Mouse (Mus musculus) forebrain, postnatal 0 days (tissue): Measurements from ENCODE around the gene Klhl26. TPM values are rescaled to one million over a fixed set of nuclear protein-coding genes. Genes with fewer than 3 reads are reported as not detected.

Source experiments
- ATAC-seq: fragments of 200-750 bp; cut with Nextera tagmentation; 2 replicates; pipeline ENCODE4 v1.8.0; 2017; ENCODE audit warnings: mild to moderate bottlenecking, moderate library complexity
- DNase-seq: peaks from one replicate; pipeline ENCODE4 v3.0.0-alpha.2; 2015
- H3K27ac ChIP-seq: fragments of 300-500 bp; sonication (generic); 2 replicates; pipeline ENCODE4 v1.5.1; 2014; ENCODE audit warnings: low read depth, mild to moderate bottlenecking, antibody characterized with exemption, low read length, moderate library complexity, mixed read lengths
- H3K27me3 ChIP-seq: fragments of 300-500 bp; sonication (generic); 2 replicates; pipeline ENCODE4 v1.6.1; 2014; ENCODE audit warnings: mild to moderate bottlenecking, low read length, mixed read lengths; ENCODE audit not compliant: insufficient read depth
- H3K36me3 ChIP-seq: fragments of 300-500 bp; sonication (generic); 2 replicates; pipeline ENCODE4 v1.6.1; 2014; ENCODE audit warnings: mild to moderate bottlenecking, moderate library complexity; ENCODE audit not compliant: insufficient read depth
- H3K4me1 ChIP-seq: fragments of 300-500 bp; sonication (generic); 2 replicates; pipeline ENCODE4 v1.6.1; 2014; ENCODE audit warnings: antibody characterized with exemption; ENCODE audit not compliant: insufficient read depth
- H3K4me2 ChIP-seq: fragments of 300-500 bp; sonication (generic); 2 replicates; pipeline ENCODE4 v1.6.1; 2014; ENCODE audit warnings: low read depth, mild to moderate bottlenecking, moderate library complexity
- H3K4me3 ChIP-seq: fragments of 300-500 bp; sonication (generic); 2 replicates; pipeline ENCODE4 v1.5.1; 2014; ENCODE audit warnings: low read depth, low read length, mixed read lengths
- H3K9ac ChIP-seq: fragments of 300-500 bp; sonication (generic); 2 replicates; pipeline ENCODE4 v1.6.1; 2014; ENCODE audit warnings: mild to moderate bottlenecking
- H3K9me3 ChIP-seq: fragments of 300-500 bp; sonication (generic); 2 replicates; pipeline ENCODE4 v1.6.1; 2016; ENCODE audit warnings: low read length
- CTCF ChIP-seq: sonication (generic); IDR thresholded peaks from 2 replicates; pipeline ENCODE4 v1.5.1; 2016; ENCODE audit warnings: antibody characterized with exemption, control low read depth, low read depth
- whole genome bisulfite sequencing: fragments of 180-500 bp; shearing (Covaris S2); extraction: QIAGEN DNeasy Blood & Tissue Kit; methylation state at CpG from one replicate; pipeline ENCODE4 v1.1.7; 2014; 5-methylcytosine and 5-hydroxymethylcytosine counted together
- polyA plus RNA-seq: library from polyadenylated mRNA; unstranded; fragments of >200 nt; fragmentation: Nextera tagmentation; extraction: Ambion mirVana; gene quantifications from 2 replicates; pipeline ENCODE4 v1.2.1, GENCODE M21; 2015
- total RNA-seq: library from RNA; depleted of rRNA; stranded (reverse); fragments of >200 nt; gene quantifications from 2 replicates; pipeline ENCODE4 v1.2.3, GENCODE M21; 2014

Klhl26 gene
- total and polyA plus RNA-seq, 2 experiments from 2014 or later = 34.8 to 35.3 TPM

GRCm38 (mm10) chr8:70438423-70438822 is 38.3 kb downstream of the Klhl26 start:
- peak overlapping the region; percentile 68; the same call in 1 of the 2 replicates for H3K9ac ChIP-seq

GRCm38 (mm10) chr8:70435156-70435555 is 41.6 kb downstream of the Klhl26 start:
- no peak for DNase-seq
- Histone ChIP-seq H3K27ac (no peak overlapping the region), H3K9ac (no peak overlapping the region), H3K4me2 (no peak overlapping the region), H3K9me3 (no peaks in the 10 kb centered on the region), H3K36me3 (no peaks in the 10 kb centered on the region), H3K4me3 (no peak overlapping the region), H3K4me1 (peaks cover 15% of the 10 kb centered on the region), H3K27me3 (no peaks in the 10 kb centered on the region)
- 90% methylated on average over 5 of the region's 5 CpGs for WGBS
- ATAC-seq = no peak
- no peak for TF ChIP-seq CTCF

More at GRCm38 (mm10) chr8:70438423-70438822, 38.3 kb downstream of the Klhl26 start:
- Histone ChIP-seq H3K4me3 (peak overlapping the region; percentile 67), H3K9me3 (no peaks in the 10 kb centered on the region), H3K36me3 (no peaks in the 10 kb centered on the region), H3K27me3 (no peaks in the 10 kb centered on the region), H3K27ac (no peak overlapping the region), H3K4me2 (peak overlapping the region; percentile 77), H3K4me1 (peaks cover 15% of the 10 kb centered on the region)
- ATAC-seq (no peak), DNase-seq (no peak)
- TF ChIP-seq CTCF = no peak
- 87% methylated on average over 2 of the region's 2 CpGs for WGBS

GRCm38 (mm10) chr8:70432991-70433536 is 43.7 kb downstream of the Klhl26 start:
- Histone ChIP-seq H3K9ac (no peak overlapping the region), H3K4me2 (no peak overlapping the region), H3K4me3 (no peak overlapping the region), H3K9me3 (no peaks in the 10 kb centered on the region), H3K27ac (no peak overlapping the region), H3K4me1 (peaks cover 6% of the 10 kb centered on the region; the same call in 1 of the 2 replicates), H3K36me3 (no peaks in the 10 kb centered on the region), H3K27me3 (no peaks in the 10 kb centered on the region)
- 46% methylated on average over 4 of the region's 4 CpGs for WGBS
- DNase-seq = no peak
- ATAC-seq = 0 out of 2 replicates have a peak, but pooled peaks have one; percentile 16
- TF ChIP-seq CTCF = no peak

- WGBS = 93% methylated on average over 4 of the region's 4 CpGs
- DNase-seq (no peak), ATAC-seq (no peak)
- Histone ChIP-seq H3K4me2 (no peak overlapping the region), H3K4me1 (no peaks in the 10 kb centered on the region), H3K36me3 (no peaks in the 10 kb centered on the region), H3K9ac (no peak overlapping the region), H3K27me3 (no peaks in the 10 kb centered on the region), H3K9me3 (no peaks in the 10 kb centered on the region), H3K27ac (no peak overlapping the region), H3K4me3 (no peak overlapping the region)
- no peak for TF ChIP-seq CTCF
These were observed 45.6 kb downstream of the Klhl26 start for GRCm38 (mm10) chr8:70431213-70431612.

GRCm38 (mm10) chr8:70426300-70426907 is 50.4 kb downstream of the Klhl26 start:
- WGBS = 91% methylated on average over 2 of the region's 2 CpGs
- H3K4me1 ChIP-seq = no peaks in the 10 kb centered on the region
- no peaks in the 10 kb centered on the region for H3K36me3 ChIP-seq
- H3K9me3 ChIP-seq = no peaks in the 10 kb centered on the region
- H3K4me2 ChIP-seq = no peak overlapping the region
- TF ChIP-seq CTCF = no peak
- no peak for DNase-seq
- H3K4me3 ChIP-seq = no peak overlapping the region
- H3K27me3 ChIP-seq = no peaks in the 10 kb centered on the region
- ATAC-seq = no peak
- H3K9ac ChIP-seq = no peak overlapping the region
- no peak overlapping the region for H3K27ac ChIP-seq

- Histone ChIP-seq H3K4me1 (no peaks in the 10 kb centered on the region), H3K4me3 (no peak overlapping the region), H3K36me3 (no peaks in the 10 kb centered on the region), H3K9ac (no peak overlapping the region), H3K27ac (no peak overlapping the region), H3K9me3 (no peaks in the 10 kb centered on the region), H3K27me3 (no peaks in the 10 kb centered on the region), H3K4me2 (no peak overlapping the region)
- no peak for ATAC-seq
- DNase-seq = no peak
- WGBS = 85% methylated on average over 2 of the region's 2 CpGs
- no peak for TF ChIP-seq CTCF
These were observed 54.0 kb downstream of the Klhl26 start for GRCm38 (mm10) chr8:70422722-70423121.

- no peak for TF ChIP-seq CTCF
- no peaks in the 10 kb centered on the region for H3K27me3 ChIP-seq
- H3K27ac ChIP-seq = no peak overlapping the region
- no peak overlapping the region for H3K4me3 ChIP-seq
- H3K4me1 ChIP-seq = no peaks in the 10 kb centered on the region
- 84% methylated on average over 18 of the region's 18 CpGs for WGBS
- H3K36me3 ChIP-seq = no peaks in the 10 kb centered on the region
- H3K4me2 ChIP-seq = no peak overlapping the region
- ATAC-seq (no peak), DNase-seq (no peak)
- H3K9me3 ChIP-seq = no peaks in the 10 kb centered on the region
- H3K9ac ChIP-seq = no peak overlapping the region
These were observed 55.2 kb downstream of the Klhl26 start for GRCm38 (mm10) chr8:70421349-70422104.
